Mouse (Mus musculus): ENCODE results near the gene Mdm2.

DNA sequence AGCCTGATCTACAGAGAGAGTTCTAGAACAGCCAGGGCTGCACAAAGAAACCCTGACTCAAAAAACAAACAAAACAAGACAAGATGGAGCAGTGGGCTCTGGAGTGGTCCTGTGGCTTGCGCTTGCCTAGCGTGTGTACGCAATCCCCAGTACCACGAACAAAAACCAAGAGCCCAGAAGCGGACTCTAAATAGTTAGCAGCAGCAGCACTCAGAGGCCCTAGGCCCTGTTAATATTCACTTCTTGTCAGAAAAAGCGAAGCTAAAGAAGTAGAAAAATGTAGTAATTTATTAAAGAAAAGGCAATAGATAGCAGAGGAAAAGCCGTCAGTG lies 44.0 kb upstream of the Mdm2 start:
- no peak for TF ChIP-seq CTCF (IDR thresholded peaks at IDR 0.05; ENCODE audit: low read depth, low read length)
- TF ChIP-seq POLR2A (IDR thresholded peaks at IDR 0.05; ENCODE audit: extremely low read depth, insufficient read depth, low read length) = no peak
